Mouse (Mus musculus) embryonic facial prominence, embryonic 11.5 days (tissue): ENCODE results near the gene 0610012G03Rik. TPM values are rescaled to one million over a fixed set of nuclear protein-coding genes. Genes with fewer than 3 reads are reported as not detected.

ENCODE experiments used
- ATAC-seq: fragments of 200-750 bp; cut with Nextera tagmentation; replicated peaks from 2 replicates; pipeline ENCODE4 v1.8.0; 2017; ENCODE audit warnings: low read depth; ENCODE audit not compliant: insufficient number of reproducible peaks, low FRiP score, low TSS enrichment
- DNase-seq: peaks from one replicate; pipeline ENCODE4 v3.0.0-alpha.2; 2015; ENCODE audit warnings: low spot score
- H3K27ac ChIP-seq: fragments of 300-500 bp; sonication (generic); replicated peaks from 2 replicates; pipeline ENCODE4 v1.5.1; 2014; ENCODE audit warnings: mild to moderate bottlenecking, low read depth, low read length, control low read depth
- H3K27me3 ChIP-seq: fragments of 300-500 bp; sonication (generic); 2 replicates; pipeline ENCODE4 v1.6.1; 2014; ENCODE audit warnings: mild to moderate bottlenecking, low read length, moderate library complexity, mixed read lengths; ENCODE audit not compliant: control insufficient read depth, insufficient read depth
- H3K36me3 ChIP-seq: fragments of 300-500 bp; sonication (generic); replicated peaks from 2 replicates; pipeline ENCODE4 v1.6.1; 2014; ENCODE audit warnings: low read depth, mild to moderate bottlenecking, low read length, moderate library complexity, mixed read lengths; ENCODE audit not compliant: control insufficient read depth, insufficient read depth
- H3K4me1 ChIP-seq: fragments of 300-500 bp; sonication (generic); 2 replicates; pipeline ENCODE4 v1.6.1; 2014; ENCODE audit warnings: low read length, mixed read lengths; ENCODE audit not compliant: control insufficient read depth, insufficient read depth
- H3K4me2 ChIP-seq: fragments of 300-500 bp; sonication (generic); 2 replicates; pipeline ENCODE4 v1.6.1; 2014; ENCODE audit warnings: low read depth, mild to moderate bottlenecking, control low read depth, low read length, moderate library complexity
- H3K4me3 ChIP-seq: fragments of 300-500 bp; sonication (generic); 2 replicates; pipeline ENCODE4 v1.5.1; 2014; ENCODE audit warnings: low read depth, low read length, control low read depth
- H3K9ac ChIP-seq: fragments of 300-500 bp; sonication (generic); replicated peaks from 2 replicates; pipeline ENCODE4 v1.6.1; 2014; ENCODE audit warnings: mild to moderate bottlenecking, control low read depth, low read length
- H3K9me3 ChIP-seq: fragments of 300-500 bp; sonication (generic); replicated peaks from 2 replicates; pipeline ENCODE4 v1.6.1; 2016; ENCODE audit warnings: mild to moderate bottlenecking, low read length, inconsistent platforms, mixed read lengths; ENCODE audit not compliant: control insufficient read depth
- WGBS: fragments of 180-500 bp; shearing (Covaris S2); extraction: QIAGEN DNeasy Blood & Tissue Kit; methylation state at CpG from one replicate; pipeline ENCODE4 v1.1.7; 2014; 5-methylcytosine and 5-hydroxymethylcytosine counted together
- polyA plus RNA-seq: library from polyadenylated mRNA; unstranded; fragments of >200 nt; fragmentation: Nextera tagmentation; extraction: Ambion mirVana; gene quantifications from 2 replicates; pipeline ENCODE4 v1.2.1, GENCODE M21; 2014

The 0610012G03Rik gene
- polyA plus RNA-seq, 1 experiment from 2014 or later, result 86.6 TPM

DNA sequence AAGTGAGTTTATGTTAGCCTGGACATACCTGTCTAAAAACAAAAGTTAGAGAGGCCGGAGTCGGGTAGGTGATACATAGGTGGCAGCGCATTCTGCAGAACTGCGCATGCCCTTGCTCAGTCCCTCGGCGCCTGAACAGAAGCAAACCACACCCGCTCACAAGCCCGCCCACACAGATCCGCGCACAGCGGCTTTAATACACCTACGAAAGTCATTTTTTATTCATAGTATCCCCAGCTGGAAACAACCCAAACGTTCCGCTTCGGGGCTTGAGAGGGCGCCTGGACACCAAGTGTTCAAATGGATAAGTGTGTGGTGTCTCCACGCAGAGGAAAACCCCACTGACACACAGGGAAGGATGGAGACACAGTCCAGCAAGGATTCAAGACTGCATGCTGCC is 17.0 kb downstream of the 0610012G03Rik start:
- no peak overlapping the region for H3K27ac ChIP-seq
- ATAC-seq (no peak), DNase-seq (no peak)
- H3K4me1 ChIP-seq, result peaks cover 3% of the 10 kb centered on the region
- H3K36me3 ChIP-seq, result no peaks in the 10 kb centered on the region
- no peak overlapping the region for H3K4me2 ChIP-seq
- 61% methylated on average over 17 of the region's 17 CpGs for WGBS
- H3K27me3 ChIP-seq, result peaks cover 26% of the 10 kb centered on the region
- no peaks in the 10 kb centered on the region for H3K9me3 ChIP-seq
- no peak overlapping the region for H3K4me3 ChIP-seq
- no peak overlapping the region for H3K9ac ChIP-seq

DNA sequence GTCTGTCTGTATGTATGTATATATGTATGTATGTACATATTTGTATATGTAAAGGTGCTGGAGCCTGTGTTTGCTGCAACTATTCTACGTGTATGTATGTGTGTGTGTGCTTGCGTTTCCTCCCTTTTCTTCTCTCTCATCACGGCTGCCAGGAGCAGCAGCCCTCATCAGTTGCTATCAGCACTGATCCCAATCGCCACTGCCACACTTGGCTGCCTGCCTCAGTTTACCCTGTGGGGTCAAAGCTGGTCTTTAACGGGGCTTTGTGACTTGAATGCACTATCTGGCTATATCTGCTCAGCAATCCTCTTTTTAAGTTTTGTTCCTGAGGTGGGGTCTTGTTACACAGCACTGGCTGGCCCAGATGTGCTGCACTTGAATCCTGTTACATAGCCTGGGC is 20.9 kb downstream of the 0610012G03Rik start:
- no peaks in the 10 kb centered on the region for H3K4me1 ChIP-seq
- H3K27me3 ChIP-seq, result no peaks in the 10 kb centered on the region

DNA sequence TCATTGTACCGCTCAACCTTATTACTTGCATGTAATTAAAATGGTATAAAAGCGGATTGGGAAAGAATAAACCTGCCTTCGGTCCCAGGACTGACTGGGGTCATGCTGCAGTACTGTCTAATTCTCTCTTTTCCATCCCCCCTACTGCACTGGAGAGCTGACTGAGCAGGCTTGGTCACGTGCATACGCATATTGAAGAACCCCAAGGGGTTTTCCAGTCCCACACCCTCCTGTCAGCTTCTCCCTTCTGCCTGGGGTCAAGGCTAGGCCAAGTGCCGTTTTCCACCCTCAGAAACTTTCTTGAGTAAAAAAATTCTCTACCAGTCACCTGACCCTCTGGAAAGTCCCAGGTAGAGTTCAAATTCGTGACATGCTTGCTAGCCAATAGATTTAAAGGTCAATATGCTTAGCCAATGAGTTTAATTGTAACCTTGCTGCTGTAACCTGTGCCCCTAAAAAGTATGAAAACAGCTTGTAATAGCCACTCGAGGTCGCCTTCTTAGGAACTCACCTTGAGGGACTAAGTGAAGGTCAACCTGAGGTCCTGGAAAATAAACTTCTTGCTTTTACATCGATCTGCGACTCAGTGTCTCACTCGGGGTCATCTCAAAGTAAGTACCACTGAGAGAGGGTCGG is 21.6 kb downstream of the 0610012G03Rik start:
- Histone ChIP-seq H3K27ac (no peak overlapping the region), H3K4me2 (no peak overlapping the region), H3K4me1 (no peaks in the 10 kb centered on the region), H3K36me3 (no peaks in the 10 kb centered on the region), H3K27me3 (no peaks in the 10 kb centered on the region), H3K9me3 (no peaks in the 10 kb centered on the region), H3K9ac (no peak overlapping the region), H3K4me3 (no peak overlapping the region)
- ATAC-seq, result no peak
- DNase-seq, result no peak
- WGBS, result 81% methylated on average over 13 of the region's 13 CpGs

More for the DNA sequence above, 20.9 kb downstream of the 0610012G03Rik start:
- DNase-seq (no peak), ATAC-seq (no peak)
- Histone ChIP-seq H3K4me3 (no peak overlapping the region), H3K9me3 (no peaks in the 10 kb centered on the region), H3K27ac (no peak overlapping the region), H3K4me2 (no peak overlapping the region), H3K36me3 (no peaks in the 10 kb centered on the region), H3K9ac (no peak overlapping the region)
- 80% methylated on average over 5 of the region's 5 CpGs for WGBS

DNA sequence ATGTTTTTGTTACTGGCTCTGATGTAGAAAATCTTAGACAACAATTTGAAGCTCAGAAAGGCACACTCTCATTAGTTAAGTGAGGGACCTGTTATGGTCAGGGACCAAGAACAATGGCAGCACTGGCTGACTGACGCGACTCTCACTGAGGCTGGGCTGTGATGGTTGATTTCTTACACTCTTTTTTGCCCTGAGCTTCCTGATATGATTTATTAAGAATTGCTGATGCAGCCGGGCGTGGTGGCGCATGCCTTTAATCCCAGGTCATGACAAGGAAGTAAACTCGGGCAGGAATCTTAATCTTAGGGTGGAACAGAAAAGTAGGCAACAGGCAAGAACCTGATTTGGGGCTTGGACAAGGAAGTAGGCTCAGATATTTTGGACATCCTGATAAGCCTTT is 22.2 kb downstream of the 0610012G03Rik start:
- Histone ChIP-seq H3K27me3 (no peaks in the 10 kb centered on the region), H3K4me1 (no peaks in the 10 kb centered on the region), H3K9me3 (no peaks in the 10 kb centered on the region), H3K4me3 (no peak overlapping the region), H3K36me3 (no peaks in the 10 kb centered on the region), H3K9ac (no peak overlapping the region), H3K27ac (no peak overlapping the region), H3K4me2 (no peak overlapping the region)
- WGBS, result 79% methylated on average over 6 of the region's 6 CpGs
- DNase-seq, result no peak
- ATAC-seq, result no peak

DNA sequence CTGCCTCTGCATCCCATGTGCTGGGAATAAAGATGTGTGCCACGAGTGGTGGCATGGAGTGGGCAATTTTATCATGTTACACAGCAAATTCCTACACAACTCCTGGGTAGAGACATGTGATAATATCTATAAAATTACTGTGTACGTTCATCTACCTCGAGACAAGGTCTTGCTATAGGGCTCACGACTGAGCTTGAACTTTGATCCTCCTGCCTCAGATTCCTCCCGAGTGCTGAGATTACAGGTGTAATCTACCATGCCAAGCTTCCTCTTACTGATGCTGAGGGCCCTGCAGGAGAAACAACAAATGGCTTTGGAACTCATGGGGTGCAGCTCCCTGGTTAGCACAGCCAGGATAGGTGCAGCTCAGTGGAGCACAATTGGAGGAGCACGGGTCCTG is 23.9 kb downstream of the 0610012G03Rik start:
- no peaks in the 10 kb centered on the region for H3K9me3 ChIP-seq
- DNase-seq (no peak), ATAC-seq (no peak)
- no peak overlapping the region for H3K4me2 ChIP-seq
- WGBS, result 86% methylated on average over 6 of the region's 6 CpGs
- no peak overlapping the region for H3K4me3 ChIP-seq
- H3K36me3 ChIP-seq, result no peaks in the 10 kb centered on the region
- no peaks in the 10 kb centered on the region for H3K27me3 ChIP-seq
- no peaks in the 10 kb centered on the region for H3K4me1 ChIP-seq
- H3K27ac ChIP-seq, result no peak overlapping the region
- no peak overlapping the region for H3K9ac ChIP-seq

DNA sequence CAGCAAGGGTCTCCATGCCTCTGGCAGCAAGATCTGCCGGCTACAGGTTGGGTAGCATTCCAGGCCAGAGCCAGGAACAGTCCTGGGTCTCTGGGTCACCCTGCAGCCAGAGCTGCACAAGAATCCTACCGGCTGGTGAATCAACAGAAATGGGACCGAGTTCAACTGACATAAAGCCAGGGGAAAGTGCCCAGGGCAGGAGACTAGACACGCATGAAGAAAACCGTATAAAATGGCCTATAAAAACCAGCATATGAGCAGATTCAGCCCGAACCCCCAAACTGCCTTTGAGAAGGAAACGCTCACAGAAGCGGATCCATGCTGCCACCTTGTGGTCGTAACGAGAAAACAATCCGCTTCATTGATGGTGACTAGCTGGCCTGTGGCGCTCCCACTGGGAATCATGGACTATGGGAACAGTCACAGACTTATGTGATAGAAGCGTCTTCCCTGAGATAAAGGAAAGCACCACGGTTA is 30.0 kb downstream of the 0610012G03Rik start:
- Histone ChIP-seq H3K4me3 (no peak overlapping the region), H3K9ac (no peak overlapping the region; the same call in 1 of the 2 replicates), H3K9me3 (no peaks in the 10 kb centered on the region), H3K36me3 (no peaks in the 10 kb centered on the region), H3K27ac (no peak overlapping the region), H3K4me2 (no peak overlapping the region), H3K27me3 (no peaks in the 10 kb centered on the region), H3K4me1 (no peaks in the 10 kb centered on the region)
- peak; percentile 92 for DNase-seq
- ATAC-seq, result 0 out of 2 replicates have a peak, but pooled peaks have one; percentile 18
- WGBS, result 4% methylated on average over 14 of the region's 14 CpGs

DNA sequence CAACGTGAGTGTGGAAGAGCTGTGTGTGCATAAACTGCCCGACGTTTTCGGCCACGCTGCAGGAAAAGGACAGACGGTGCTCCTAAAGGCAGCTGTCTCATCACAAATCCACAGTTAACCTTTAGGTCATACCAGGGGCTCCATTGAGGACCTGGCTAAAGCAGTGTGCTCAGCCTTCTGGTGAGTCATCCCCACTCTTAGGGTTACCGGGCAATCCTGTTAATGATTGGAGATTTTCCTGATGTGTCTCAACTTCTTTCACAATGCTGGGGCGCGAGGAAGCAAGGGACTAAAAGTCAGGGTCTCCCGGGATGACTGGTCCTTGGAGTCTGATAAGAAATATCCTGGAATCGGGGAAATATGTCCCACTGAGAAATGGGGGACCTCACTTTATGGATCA is 30.5 kb downstream of the 0610012G03Rik start:
- DNase-seq (no peak), ATAC-seq (no peak)
- Histone ChIP-seq H3K4me2 (no peak overlapping the region), H3K36me3 (no peaks in the 10 kb centered on the region), H3K9ac (no peak overlapping the region; the same call in 1 of the 2 replicates), H3K27ac (no peak overlapping the region), H3K27me3 (no peaks in the 10 kb centered on the region), H3K9me3 (no peaks in the 10 kb centered on the region), H3K4me3 (no peak overlapping the region), H3K4me1 (no peaks in the 10 kb centered on the region)
- WGBS, result 71% methylated on average over 11 of the region's 11 CpGs

DNA sequence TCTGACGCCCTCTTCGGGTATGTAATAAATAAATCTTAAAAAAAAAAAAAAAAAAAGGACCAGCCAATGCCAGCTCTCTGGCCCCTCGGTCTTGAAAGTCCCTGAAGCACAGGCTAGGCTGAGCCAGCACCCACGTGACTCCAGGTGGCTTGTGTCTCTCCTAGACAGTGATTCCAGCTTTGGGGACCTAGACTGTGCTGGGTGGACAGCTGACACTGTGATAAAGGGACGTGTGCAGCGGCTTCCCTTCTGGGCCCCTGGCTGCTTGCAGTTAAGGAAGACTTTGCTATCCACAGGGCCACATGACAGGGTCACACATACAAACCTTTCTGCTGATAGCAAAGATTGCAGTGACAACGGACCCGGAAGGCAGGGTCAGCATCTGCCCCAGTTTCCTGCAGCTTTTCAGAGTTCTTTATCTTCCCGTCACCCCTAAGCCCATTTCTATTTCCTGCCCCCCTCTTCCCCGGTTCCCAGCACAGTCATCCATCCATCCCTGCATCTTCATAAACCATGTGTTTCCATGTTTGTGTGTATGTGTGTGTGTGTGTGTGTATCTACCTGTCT is 37.9 kb downstream of the 0610012G03Rik start:
- no peaks in the 10 kb centered on the region for H3K36me3 ChIP-seq
- H3K27ac ChIP-seq, result no peak overlapping the region
- H3K4me2 ChIP-seq, result no peak overlapping the region
- DNase-seq (no peak), ATAC-seq (no peak)
- no peak overlapping the region for H3K9ac ChIP-seq
- 67% methylated on average over 10 of the region's 10 CpGs for WGBS
- H3K27me3 ChIP-seq, result no peaks in the 10 kb centered on the region
- H3K9me3 ChIP-seq, result no peaks in the 10 kb centered on the region
- no peaks in the 10 kb centered on the region; the same call in 1 of the 2 replicates for H3K4me1 ChIP-seq
- H3K4me3 ChIP-seq, result no peak overlapping the region
